Mouse (Mus musculus) testis, adult 2 months (tissue): ENCODE measurements around the gene Il2rb.

ENCODE experiments used
- CTCF ChIP-seq: fragments of 200-500 bp; IDR thresholded peaks from 2 replicates; pipeline ENCODE4 v1.5.1; 2012; ENCODE audit warnings: low read depth, mild to moderate bottlenecking, inconsistent platforms, low read length, moderate library complexity; ENCODE audit not compliant: control insufficient read depth, insufficient read depth, insufficient replicate concordance
- POLR2A ChIP-seq: fragments of 200-500 bp; IDR thresholded peaks from 2 replicates; pipeline ENCODE4 v1.6.1; 2012; ENCODE audit warnings: low read depth, mild to moderate bottlenecking, inconsistent platforms, low read length, moderate library complexity; ENCODE audit not compliant: control insufficient read depth

DNA sequence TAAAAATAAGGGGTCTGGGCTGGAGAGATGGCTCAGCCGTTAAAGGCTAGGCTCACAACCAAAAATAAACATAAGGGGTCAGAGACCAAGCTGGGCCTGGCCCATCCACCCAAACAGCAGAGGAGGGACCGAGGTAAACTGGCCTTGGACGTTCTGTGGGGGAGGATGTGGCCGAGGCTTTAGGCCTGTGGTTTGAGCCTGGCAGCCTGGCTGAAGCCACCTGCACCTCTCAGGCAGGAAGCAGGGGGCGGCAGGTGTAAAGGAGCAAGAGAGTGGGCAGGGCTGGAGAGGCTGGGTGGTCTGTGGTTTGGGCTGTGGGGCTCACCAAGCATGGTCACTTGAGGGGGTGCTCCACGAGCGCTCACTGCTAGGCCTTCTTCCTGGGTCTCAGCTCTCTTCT is 16.9 kb upstream of the Il2rb start:
- TF ChIP-seq POLR2A: no peak
- TF ChIP-seq CTCF: no peak
